Mouse (Mus musculus) intestine, embryonic 15.5 days (tissue): ENCODE measurements around the gene Srrt. TPM values are rescaled to one million over a fixed set of nuclear protein-coding genes. Genes with fewer than 3 reads are reported as not detected.

Experiments
- ATAC-seq: fragments of 200-750 bp; cut with Nextera tagmentation; 2 replicates; pipeline ENCODE4 v1.8.0; 2017; ENCODE audit warnings: moderate TSS enrichment, moderate library complexity
- H3K27ac ChIP-seq: fragments of 300-500 bp; sonication (generic); 2 replicates; pipeline ENCODE4 v1.5.1; 2015; ENCODE audit warnings: mild to moderate bottlenecking, inconsistent platforms
- H3K27me3 ChIP-seq: fragments of 300-500 bp; sonication (generic); replicated peaks from 2 replicates; pipeline ENCODE4 v1.6.1; 2015; ENCODE audit warnings: inconsistent platforms
- H3K36me3 ChIP-seq: fragments of 300-500 bp; sonication (generic); 2 replicates; pipeline ENCODE4 v1.6.1; 2015; ENCODE audit warnings: inconsistent platforms
- H3K4me1 ChIP-seq: fragments of 300-500 bp; sonication (generic); replicated peaks from 2 replicates; pipeline ENCODE4 v1.6.1; 2015; ENCODE audit warnings: inconsistent platforms
- H3K4me2 ChIP-seq: fragments of 300-500 bp; sonication (generic); replicated peaks from 2 replicates; pipeline ENCODE4 v1.6.1; 2015; ENCODE audit warnings: mild to moderate bottlenecking, inconsistent platforms
- H3K4me3 ChIP-seq: fragments of 300-500 bp; sonication (generic); replicated peaks from 2 replicates; pipeline ENCODE4 v1.5.1; 2015; ENCODE audit warnings: inconsistent platforms
- H3K9ac ChIP-seq: fragments of 300-500 bp; sonication (generic); 2 replicates; pipeline ENCODE4 v1.6.1; 2015; ENCODE audit warnings: inconsistent platforms
- H3K9me3 ChIP-seq: fragments of 300-500 bp; sonication (generic); 2 replicates; pipeline ENCODE4 v1.6.1; 2016; ENCODE audit warnings: inconsistent platforms
- WGBS: fragments of 180-500 bp; shearing (Covaris S2); methylation state at CpG from one replicate; pipeline ENCODE4 v1.1.7; 2015; 5-methylcytosine and 5-hydroxymethylcytosine counted together
- polyA plus RNA-seq: library from polyadenylated mRNA; unstranded; fragments of >200 nt; fragmentation: Nextera tagmentation; extraction: Ambion mirVana; gene quantifications from 2 replicates; pipeline ENCODE4 v1.2.1, GENCODE M21; 2015

Srrt gene
- polyA plus RNA-seq, 1 experiment from 2014 or later, result 117 TPM

DNA sequence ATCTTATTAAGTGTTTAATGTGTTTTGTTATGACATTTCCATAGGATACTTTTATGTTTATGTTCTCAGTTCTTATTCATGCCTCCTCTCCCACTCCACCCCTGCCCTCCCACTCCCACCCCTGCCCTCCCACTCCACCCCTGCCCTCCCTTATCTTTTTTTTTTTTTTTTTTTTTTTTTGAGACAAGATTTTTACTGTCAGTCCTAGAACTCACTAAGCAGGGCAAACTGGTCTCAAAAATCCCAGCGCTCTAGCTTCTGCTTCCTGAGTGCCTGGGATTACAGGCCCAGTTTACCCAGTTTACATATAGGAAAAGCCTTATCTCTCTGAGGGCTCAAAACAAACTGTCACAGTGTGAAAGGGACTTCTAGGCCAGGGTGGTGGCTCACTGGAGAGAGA lies 38.9 kb upstream of the Srrt start:
- no peaks in the 10 kb centered on the region for H3K36me3 ChIP-seq
- H3K4me3 ChIP-seq, result no peak overlapping the region
- H3K9ac ChIP-seq, result no peak overlapping the region
- ATAC-seq, result no peak
- peak overlapping the region; percentile 44 for H3K4me2 ChIP-seq
- WGBS, result 41% methylated on average over 1 of the region's 1 CpGs
- no peaks in the 10 kb centered on the region for H3K27me3 ChIP-seq
- peak overlapping the region; percentile 70 for H3K27ac ChIP-seq
- H3K9me3 ChIP-seq, result no peaks in the 10 kb centered on the region
- peaks cover 37% of the 10 kb centered on the region for H3K4me1 ChIP-seq

DNA sequence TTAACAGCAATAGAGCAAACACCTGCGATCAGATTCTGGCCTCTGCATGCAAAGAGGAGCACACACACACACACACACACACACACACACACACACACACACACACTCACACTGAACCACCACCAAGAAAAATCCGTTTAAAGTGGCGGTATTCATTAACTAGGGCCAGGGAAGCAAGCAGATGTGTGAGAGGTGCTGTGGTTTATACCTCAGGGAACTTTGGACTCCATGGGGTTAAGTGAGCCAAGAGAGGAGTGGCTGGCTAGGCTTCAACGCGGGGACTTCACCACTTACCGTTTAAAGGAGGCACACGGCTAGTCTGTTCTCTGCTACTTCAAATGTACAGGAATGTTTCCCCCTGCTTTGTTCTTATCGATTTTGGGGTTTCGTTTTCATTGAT lies 38.3 kb upstream of the Srrt start:
- H3K4me3 ChIP-seq, result no peak overlapping the region
- no peaks in the 10 kb centered on the region for H3K9me3 ChIP-seq
- WGBS, result 13% methylated on average over 9 of the region's 9 CpGs
- ATAC-seq, result peak; percentile 73
- H3K27me3 ChIP-seq, result no peaks in the 10 kb centered on the region
- no peaks in the 10 kb centered on the region for H3K36me3 ChIP-seq
- H3K4me1 ChIP-seq, result peaks cover 37% of the 10 kb centered on the region
- H3K27ac ChIP-seq, result peak overlapping the region; percentile 81
- 0 out of 2 replicates have a peak overlapping the region, but pooled peaks have one; percentile 5 for H3K9ac ChIP-seq
- H3K4me2 ChIP-seq, result peak overlapping the region; percentile 44

DNA sequence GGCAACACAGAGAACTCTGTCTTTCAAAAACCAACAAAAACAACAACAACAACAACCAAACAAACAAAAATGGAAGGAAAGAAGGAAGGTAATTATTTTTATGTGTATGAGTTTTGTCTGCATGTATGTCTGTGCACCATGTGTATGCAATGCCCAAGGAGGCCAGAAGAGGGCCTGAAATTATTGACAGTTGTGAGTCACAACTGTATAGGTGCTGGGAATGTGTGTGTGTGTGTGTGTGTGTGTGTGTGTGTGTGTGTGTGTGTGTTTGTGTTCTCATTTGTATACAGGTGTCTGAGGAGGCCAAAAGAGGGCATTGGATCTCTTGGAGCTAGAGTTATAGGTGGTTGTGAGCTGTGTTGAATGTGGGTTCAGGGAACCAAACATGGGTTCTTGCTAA lies 36.4 kb upstream of the Srrt start:
- Histone ChIP-seq H3K4me2 (no peak overlapping the region), H3K4me1 (peaks cover 44% of the 10 kb centered on the region), H3K36me3 (no peaks in the 10 kb centered on the region), H3K4me3 (no peak overlapping the region), H3K27me3 (no peaks in the 10 kb centered on the region), H3K9me3 (no peaks in the 10 kb centered on the region), H3K27ac (peak overlapping the region; percentile 73), H3K9ac (no peak overlapping the region)
- ATAC-seq, result no peak

DNA sequence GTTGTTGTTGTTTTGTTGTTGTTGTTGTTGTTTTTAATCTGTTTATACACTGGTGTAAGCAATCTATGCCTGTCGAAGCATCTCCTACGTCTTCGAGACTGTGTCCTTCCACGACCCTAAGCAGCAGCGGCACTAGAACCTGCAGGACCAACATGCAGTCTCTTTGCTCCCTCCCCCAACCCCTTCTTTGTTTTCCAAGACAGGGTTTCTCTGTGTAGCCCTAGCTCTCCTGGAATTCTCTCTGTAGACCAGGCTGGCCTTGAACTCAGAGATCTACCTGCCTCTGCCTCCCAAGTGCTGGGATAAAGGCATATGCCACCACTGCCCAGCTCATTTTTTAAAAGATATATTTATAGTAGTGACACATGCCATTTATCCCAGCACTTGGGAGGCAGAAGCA lies 35.9 kb upstream of the Srrt start:
- Histone ChIP-seq H3K4me2 (no peak overlapping the region), H3K4me1 (peaks cover 41% of the 10 kb centered on the region), H3K4me3 (no peak overlapping the region), H3K9ac (no peak overlapping the region), H3K36me3 (no peaks in the 10 kb centered on the region), H3K27ac (no peak overlapping the region), H3K9me3 (no peaks in the 10 kb centered on the region), H3K27me3 (no peaks in the 10 kb centered on the region)
- 96% methylated on average over 5 of the region's 5 CpGs for WGBS
- ATAC-seq, result no peak

DNA sequence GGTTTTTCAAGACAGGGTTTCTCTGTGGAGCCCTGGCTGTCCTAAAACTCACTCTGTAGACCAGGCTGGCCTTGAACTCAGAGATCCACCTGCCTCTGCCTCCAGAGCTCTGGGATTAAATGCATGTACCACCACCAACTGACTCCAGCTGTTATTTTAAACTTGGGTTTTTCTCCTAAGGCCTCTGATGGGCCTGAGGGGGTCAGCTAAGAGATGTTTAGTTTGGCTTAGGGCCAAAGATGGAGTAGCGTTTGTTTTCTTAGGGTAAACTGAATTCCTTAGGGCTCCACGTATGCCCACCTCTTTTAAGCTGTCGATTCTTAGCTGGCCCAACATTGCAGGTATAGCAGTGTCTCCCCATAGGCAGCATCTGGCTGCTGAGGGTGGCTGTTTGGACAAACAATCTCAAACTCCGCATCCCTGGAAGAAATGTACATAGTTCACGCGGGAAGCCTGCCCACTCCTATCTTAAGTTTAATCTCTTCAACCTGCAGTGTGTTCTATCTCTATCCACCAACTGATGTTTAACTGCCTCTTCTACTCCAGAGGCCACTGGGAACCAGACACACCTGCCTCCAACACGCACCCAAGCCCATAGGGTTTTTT lies 35.0 kb upstream of the Srrt start:
- Histone ChIP-seq H3K36me3 (no peaks in the 10 kb centered on the region), H3K27me3 (no peaks in the 10 kb centered on the region), H3K4me1 (peaks cover 33% of the 10 kb centered on the region), H3K27ac (no peak overlapping the region), H3K4me3 (no peak overlapping the region), H3K9me3 (no peaks in the 10 kb centered on the region), H3K9ac (no peak overlapping the region), H3K4me2 (no peak overlapping the region)
- no peak for ATAC-seq
- 39% methylated on average over 7 of the region's 7 CpGs for whole genome bisulfite sequencing

DNA sequence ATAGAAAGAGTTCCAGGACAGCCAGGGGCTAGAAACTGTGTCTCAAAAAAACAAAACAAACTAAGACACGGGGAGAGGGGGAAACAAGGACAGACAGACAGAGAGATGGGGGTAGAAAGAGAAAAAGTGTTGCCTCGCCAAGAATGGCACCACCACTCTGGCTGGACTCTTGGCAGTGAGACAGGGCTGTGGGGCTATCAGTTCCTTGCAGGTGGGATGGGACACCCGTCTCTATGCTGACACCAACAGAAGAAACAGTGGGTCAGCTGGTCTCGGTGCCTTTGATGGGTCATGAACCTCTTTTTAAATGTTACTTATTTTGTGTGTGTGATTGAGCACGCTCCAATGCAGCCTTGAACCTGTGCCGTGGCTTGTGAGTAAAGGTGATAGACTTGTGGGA lies 32.7 kb upstream of the Srrt start:
- 75% methylated on average over 6 of the region's 6 CpGs for WGBS
- H3K4me2 ChIP-seq, result no peak overlapping the region

DNA sequence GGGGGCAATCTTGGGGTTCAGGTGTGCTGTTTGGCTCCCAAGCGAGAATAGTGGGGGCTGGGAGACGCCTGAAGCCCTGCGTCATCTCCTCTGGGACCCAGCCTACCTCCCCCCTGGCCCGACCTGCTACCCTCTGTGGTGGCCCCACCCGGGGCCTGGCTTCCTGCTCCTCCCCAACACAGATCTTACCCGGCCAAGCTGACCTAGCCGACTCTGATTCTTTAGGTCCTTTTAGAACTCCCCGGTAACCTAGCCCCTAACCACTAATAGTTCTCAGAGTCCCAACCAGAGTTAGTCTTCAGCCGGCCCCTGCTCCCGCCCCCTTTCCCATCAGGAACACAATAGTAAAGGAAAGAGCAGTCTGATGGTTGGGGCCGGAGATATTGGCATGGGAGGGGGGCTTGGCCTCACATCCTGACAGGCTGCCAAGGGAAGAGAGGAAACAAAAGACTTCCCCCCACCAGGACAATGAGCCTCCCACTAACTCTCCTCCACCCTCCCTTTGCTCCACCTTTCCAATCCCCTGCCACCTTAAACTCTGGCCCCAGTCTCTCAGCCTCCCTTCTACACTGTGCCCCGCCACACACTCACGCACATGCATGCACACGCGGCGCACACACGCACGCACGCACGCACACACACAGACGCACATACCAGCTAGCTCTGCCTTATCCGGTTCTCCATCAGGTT lies 32.0 kb upstream of the Srrt start:
- WGBS, result 17% methylated on average over 20 of the region's 22 CpGs
- peak; percentile 40 for ATAC-seq

More for the DNA sequence above, 32.7 kb upstream of the Srrt start:
- Histone ChIP-seq H3K27ac (peak overlapping the region; percentile 83), H3K27me3 (no peaks in the 10 kb centered on the region), H3K9ac (no peak overlapping the region), H3K4me1 (peaks cover 30% of the 10 kb centered on the region), H3K36me3 (no peaks in the 10 kb centered on the region), H3K4me3 (no peak overlapping the region), H3K9me3 (no peaks in the 10 kb centered on the region)
- ATAC-seq, result no peak

DNA sequence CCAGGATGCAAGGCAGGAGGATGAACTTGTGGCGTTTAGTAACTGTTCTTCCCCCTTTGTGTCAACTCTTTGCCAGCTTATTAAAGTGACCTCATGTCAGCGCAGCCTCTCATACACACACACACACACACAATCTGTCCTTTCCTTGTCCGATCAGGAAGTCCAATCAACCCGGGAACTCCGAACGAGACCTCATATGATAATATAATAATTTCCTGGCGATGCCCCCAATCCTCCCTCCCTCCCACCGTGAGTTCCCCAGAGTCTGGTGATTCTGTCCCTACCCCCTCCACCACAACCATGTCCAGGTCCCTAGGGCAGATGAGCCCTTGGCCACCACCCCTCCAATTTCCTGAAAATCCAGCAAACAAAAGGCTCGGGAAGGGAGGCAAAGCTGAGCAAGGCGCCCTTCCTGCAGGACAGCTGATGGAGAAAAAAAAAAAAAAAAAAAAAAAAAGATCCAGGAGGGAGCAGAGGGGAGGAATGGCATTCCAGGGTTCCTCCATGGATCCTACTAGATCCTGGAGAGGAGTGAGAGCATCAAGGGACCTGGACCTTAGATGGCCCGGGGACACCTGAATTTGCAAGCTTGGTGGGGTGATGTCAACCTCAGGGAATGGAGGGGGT lies 31.3 kb upstream of the Srrt start:
- no peaks in the 10 kb centered on the region for H3K36me3 ChIP-seq
- peak overlapping the region; percentile 60 for H3K4me2 ChIP-seq
- 2% methylated on average over 11 of the region's 11 CpGs for WGBS
- no peaks in the 10 kb centered on the region for H3K27me3 ChIP-seq
- no peaks in the 10 kb centered on the region for H3K9me3 ChIP-seq
- peak overlapping the region; percentile 52 for H3K9ac ChIP-seq
- H3K4me1 ChIP-seq, result peaks cover 27% of the 10 kb centered on the region
- peak; percentile 24 for ATAC-seq
- peak overlapping the region; percentile 36 for H3K4me3 ChIP-seq
- H3K27ac ChIP-seq, result peak overlapping the region; percentile 83

More for the DNA sequence above, 32.0 kb upstream of the Srrt start:
- no peaks in the 10 kb centered on the region for H3K36me3 ChIP-seq
- H3K9ac ChIP-seq, result peak overlapping the region; percentile 52
- H3K27ac ChIP-seq, result peak overlapping the region; percentile 83
- peak overlapping the region; percentile 36 for H3K4me3 ChIP-seq
- H3K9me3 ChIP-seq, result no peaks in the 10 kb centered on the region
- H3K27me3 ChIP-seq, result no peaks in the 10 kb centered on the region
- peaks cover 24% of the 10 kb centered on the region for H3K4me1 ChIP-seq
- peak overlapping the region; percentile 60 for H3K4me2 ChIP-seq

DNA sequence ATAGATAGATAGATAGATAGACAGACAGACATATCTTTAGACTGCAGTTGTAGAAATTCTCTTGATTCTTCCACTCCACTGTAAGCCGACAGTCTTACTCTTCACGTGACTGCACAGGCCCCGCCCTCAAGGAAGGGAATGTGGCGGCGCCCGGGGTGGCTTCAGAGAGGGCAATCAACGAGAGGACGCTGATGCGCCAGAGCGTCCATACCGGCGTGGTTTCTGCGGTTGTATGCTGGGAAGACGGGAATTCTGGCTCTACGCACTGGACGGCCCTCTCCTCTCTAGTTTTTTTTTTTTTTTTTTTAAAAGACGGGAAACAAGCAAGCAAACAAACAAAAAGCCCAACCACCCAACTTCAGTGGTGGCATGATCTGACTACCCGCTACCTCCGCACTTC lies 30.8 kb upstream of the Srrt start:
- no peaks in the 10 kb centered on the region for H3K36me3 ChIP-seq
- H3K9ac ChIP-seq, result peak overlapping the region; percentile 52
- H3K4me2 ChIP-seq, result peak overlapping the region; percentile 60
- H3K27ac ChIP-seq, result peak overlapping the region; percentile 83
- peak; percentile 81 for ATAC-seq
- H3K4me1 ChIP-seq, result peaks cover 27% of the 10 kb centered on the region
- no peaks in the 10 kb centered on the region for H3K27me3 ChIP-seq
- 2% methylated on average over 19 of the region's 19 CpGs for WGBS
- H3K9me3 ChIP-seq, result no peaks in the 10 kb centered on the region
- H3K4me3 ChIP-seq, result peak overlapping the region; percentile 36

DNA sequence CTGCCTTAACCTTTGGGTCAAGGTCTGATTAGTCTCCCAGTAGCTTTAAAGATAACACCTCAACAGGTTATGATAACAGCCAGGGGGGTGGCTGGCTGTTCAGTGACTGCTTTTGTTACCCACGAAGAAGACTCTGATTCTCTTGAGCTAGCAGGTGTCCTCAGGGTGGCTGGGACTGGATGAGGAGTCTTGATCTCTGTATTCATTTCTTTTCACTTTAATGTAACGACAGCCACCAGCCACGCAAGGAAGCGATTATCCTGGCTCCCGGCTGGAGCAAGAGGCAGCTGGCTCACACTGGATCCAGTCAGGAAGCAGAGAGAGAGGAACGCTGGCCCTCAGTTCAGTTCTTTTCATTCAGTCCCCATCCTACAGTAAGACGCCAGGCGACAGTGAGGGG lies 29.7 kb upstream of the Srrt start:
- H3K27me3 ChIP-seq, result no peaks in the 10 kb centered on the region
- no peaks in the 10 kb centered on the region for H3K9me3 ChIP-seq
- ATAC-seq, result no peak; the same call in 1 of the 2 replicates
- peak overlapping the region; percentile 67 for H3K27ac ChIP-seq
- no peak overlapping the region for H3K4me3 ChIP-seq
- H3K9ac ChIP-seq, result peak overlapping the region; percentile 8; the same call in 1 of the 2 replicates
- no peaks in the 10 kb centered on the region for H3K36me3 ChIP-seq
- H3K4me2 ChIP-seq, result peak overlapping the region; percentile 60
- WGBS, result 42% methylated on average over 8 of the region's 8 CpGs
- H3K4me1 ChIP-seq, result peaks cover 29% of the 10 kb centered on the region

DNA sequence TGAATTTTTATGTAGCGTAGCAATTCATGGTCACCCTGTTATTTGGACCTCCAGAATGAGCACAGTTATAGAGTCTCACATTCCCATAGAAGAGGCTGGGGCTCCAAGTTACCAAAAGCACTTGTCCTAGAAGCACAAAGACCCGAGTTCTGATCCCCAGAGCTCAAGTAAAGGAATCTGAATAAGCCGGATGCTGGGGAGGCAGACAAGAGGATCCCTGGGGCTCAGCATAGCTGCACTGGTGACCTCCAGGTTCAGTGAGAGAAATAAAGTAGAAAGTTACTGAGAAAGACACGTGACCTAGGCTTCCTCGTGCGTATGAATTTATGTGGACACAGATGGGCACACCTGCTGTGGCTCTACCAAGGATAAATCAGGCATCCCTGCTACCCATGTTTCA lies 27.6 kb upstream of the Srrt start:
- 74% methylated on average over 6 of the region's 6 CpGs for WGBS

DNA sequence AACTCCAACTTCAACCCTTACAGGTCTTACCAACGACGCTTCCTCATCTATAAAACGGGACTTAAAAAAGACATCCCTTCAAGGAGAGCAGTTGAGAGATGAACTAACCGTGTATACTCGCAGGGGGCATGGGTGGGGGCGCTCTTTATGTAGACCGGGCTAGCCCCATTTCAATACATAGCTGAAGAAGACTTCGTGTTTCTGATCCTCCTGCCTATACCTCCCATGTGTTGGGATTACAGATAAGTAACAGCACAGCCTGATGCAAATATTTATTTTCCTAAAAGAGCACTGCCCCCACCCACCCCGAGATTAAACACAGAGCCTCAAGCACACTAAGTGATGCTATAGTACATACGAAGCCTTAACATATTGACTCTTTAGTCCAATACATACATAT lies 26.8 kb upstream of the Srrt start:
- WGBS, result 44% methylated on average over 10 of the region's 10 CpGs
- Histone ChIP-seq H3K9ac (peak overlapping the region; percentile 77; the same call in 1 of the 2 replicates), H3K4me1 (peaks cover 25% of the 10 kb centered on the region), H3K27me3 (no peaks in the 10 kb centered on the region), H3K9me3 (no peaks in the 10 kb centered on the region), H3K27ac (0 out of 2 replicates have a peak overlapping the region, but pooled peaks have one; percentile 75), H3K36me3 (no peaks in the 10 kb centered on the region), H3K4me3 (peak overlapping the region; percentile 67), H3K4me2 (peak overlapping the region; percentile 96)
- no peak for ATAC-seq

More for the DNA sequence above, 27.6 kb upstream of the Srrt start:
- no peaks in the 10 kb centered on the region for H3K9me3 ChIP-seq
- H3K4me2 ChIP-seq, result no peak overlapping the region
- H3K27me3 ChIP-seq, result no peaks in the 10 kb centered on the region
- H3K9ac ChIP-seq, result no peak overlapping the region
- H3K27ac ChIP-seq, result no peak overlapping the region
- peaks cover 32% of the 10 kb centered on the region for H3K4me1 ChIP-seq
- no peaks in the 10 kb centered on the region for H3K36me3 ChIP-seq
- no peak for ATAC-seq
- H3K4me3 ChIP-seq, result no peak overlapping the region
